Mouse (Mus musculus): ENCODE measurements around the gene Mnt. TPM values are rescaled to one million over a fixed set of nuclear protein-coding genes. Genes with fewer than 3 reads are reported as not detected.

Mnt gene
- polyA plus RNA-seq, 1 experiment from 2014 or later: 3.5 TPM

DNA sequence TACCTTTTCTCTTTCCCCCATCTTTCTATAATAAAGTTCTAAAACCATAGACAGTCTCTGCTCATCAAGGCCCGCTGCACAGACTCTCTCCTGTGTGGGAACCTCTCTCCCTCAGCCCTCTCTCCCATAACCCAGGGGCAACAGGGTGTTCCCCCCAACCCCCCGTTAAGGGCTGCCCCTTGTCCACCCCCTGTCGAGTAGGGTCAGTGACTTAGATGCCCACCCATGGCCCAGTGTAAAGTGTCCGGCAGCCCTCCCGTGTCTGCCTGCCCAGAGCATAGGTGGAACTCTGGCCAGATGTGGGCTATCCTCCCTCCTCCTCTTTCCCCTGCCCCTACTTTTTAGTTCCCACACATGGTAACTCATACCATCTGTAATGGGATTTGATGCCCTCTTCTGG lies 19.2 kb upstream of the Mnt start:
- no peaks in the 10 kb centered on the region for H3K27me3 ChIP-seq (replicated peaks; ENCODE audit: control insufficient read depth, insufficient read depth, low read length)
- H3K36me3 ChIP-seq (ENCODE audit: control insufficient read depth, insufficient read depth, low read length): peaks cover 21% of the 10 kb centered on the region
- no peak overlapping the region for H3K27ac ChIP-seq (ENCODE audit: low read depth, low read length)
- H3K4me3 ChIP-seq (ENCODE audit: low read depth, low read length): no peak overlapping the region
- no peak overlapping the region for H3K4me2 ChIP-seq
- DNase-seq (ENCODE audit: low spot score) (no peak), ATAC-seq (replicated peaks; ENCODE audit: low FRiP score) (no peak)
- WGBS: 71% methylated on average over 5 of the region's 5 CpGs
- no peaks in the 10 kb centered on the region for H3K9me3 ChIP-seq (ENCODE audit: control insufficient read depth, low read length)
- no peak overlapping the region for H3K9ac ChIP-seq (ENCODE audit: low read depth, low read length)
- no peaks in the 10 kb centered on the region for H3K4me1 ChIP-seq (replicated peaks; ENCODE audit: control insufficient read depth, insufficient read depth, low read length)

- Histone ChIP-seq H3K4me2 (no peak overlapping the region), H3K27me3 (replicated peaks; ENCODE audit: control insufficient read depth, insufficient read depth, low read length) (no peaks in the 10 kb centered on the region), H3K9ac (ENCODE audit: low read depth, low read length) (no peak overlapping the region), H3K9me3 (ENCODE audit: control insufficient read depth, low read length) (no peaks in the 10 kb centered on the region), H3K27ac (ENCODE audit: low read depth, low read length) (no peak overlapping the region), H3K36me3 (ENCODE audit: control insufficient read depth, insufficient read depth, low read length) (peaks cover 17% of the 10 kb centered on the region), H3K4me1 (replicated peaks; ENCODE audit: control insufficient read depth, insufficient read depth, low read length) (no peaks in the 10 kb centered on the region), H3K4me3 (ENCODE audit: low read depth, low read length) (no peak overlapping the region)
- no peak for DNase-seq (ENCODE audit: low spot score)
- ATAC-seq (replicated peaks; ENCODE audit: low FRiP score): no peak
These were observed 14.9 kb upstream of the Mnt start for GRCm38 (mm10) chr11:74815795-74816194.

DNA sequence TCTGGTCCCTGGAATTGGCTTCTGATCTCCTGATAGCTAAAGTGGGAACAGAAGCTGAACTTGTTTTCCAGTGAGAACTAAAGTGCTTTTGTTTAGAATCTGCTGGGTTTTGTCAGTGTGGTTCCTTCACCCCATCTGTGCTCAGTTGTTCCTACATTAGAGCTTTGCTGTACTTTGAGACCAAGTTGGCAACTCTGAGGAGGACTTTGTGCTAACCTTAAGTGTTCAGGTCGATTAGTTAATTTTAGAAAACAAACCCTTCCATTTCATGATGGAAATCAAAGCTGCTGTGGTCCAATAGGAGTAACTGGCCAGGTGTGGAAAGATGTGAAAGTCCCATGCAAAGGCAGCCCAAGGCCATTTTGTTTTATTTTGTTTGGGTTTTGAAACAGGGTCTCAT lies 9.8 kb upstream of the Mnt start:
- 70% methylated on average over 1 of the region's 1 CpGs for WGBS
- no peak overlapping the region for H3K27ac ChIP-seq (ENCODE audit: low read depth, low read length)
- H3K9me3 ChIP-seq (ENCODE audit: control insufficient read depth, low read length): no peaks in the 10 kb centered on the region
- DNase-seq (ENCODE audit: low spot score) (no peak), ATAC-seq (replicated peaks; ENCODE audit: low FRiP score) (no peak)
- no peak overlapping the region for H3K4me3 ChIP-seq (ENCODE audit: low read depth, low read length)
- no peak overlapping the region for H3K9ac ChIP-seq (ENCODE audit: low read depth, low read length)
- H3K4me2 ChIP-seq: no peak overlapping the region
- H3K4me1 ChIP-seq (replicated peaks; ENCODE audit: control insufficient read depth, insufficient read depth, low read length): peaks cover under 1% of the 10 kb centered on the region; the same call in 1 of the 2 replicates
- no peaks in the 10 kb centered on the region for H3K27me3 ChIP-seq (replicated peaks; ENCODE audit: control insufficient read depth, insufficient read depth, low read length)
- peaks cover 15% of the 10 kb centered on the region for H3K36me3 ChIP-seq (ENCODE audit: control insufficient read depth, insufficient read depth, low read length)

DNA sequence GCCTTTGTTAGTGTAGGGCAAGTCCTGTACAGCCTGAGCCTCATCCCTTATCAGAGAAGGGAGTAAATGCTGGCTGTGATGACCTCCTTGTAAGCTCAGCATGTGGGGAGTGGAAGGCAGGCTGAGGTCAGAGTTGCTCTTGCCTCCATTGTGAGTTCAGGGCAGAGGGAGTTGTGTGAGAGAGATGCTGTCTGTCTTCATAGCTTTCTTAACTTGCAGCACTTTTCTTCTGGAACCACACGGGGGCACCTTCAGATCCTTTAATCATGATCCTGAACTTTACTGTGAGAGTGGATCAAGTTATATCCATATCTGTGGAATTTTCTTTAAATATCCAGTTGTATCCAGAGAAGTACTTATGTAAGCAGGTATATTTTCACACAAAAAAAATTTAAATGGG lies 9.3 kb upstream of the Mnt start:
- Histone ChIP-seq H3K36me3 (ENCODE audit: control insufficient read depth, insufficient read depth, low read length) (peaks cover 15% of the 10 kb centered on the region), H3K27ac (ENCODE audit: low read depth, low read length) (no peak overlapping the region), H3K4me3 (ENCODE audit: low read depth, low read length) (no peak overlapping the region), H3K9ac (ENCODE audit: low read depth, low read length) (no peak overlapping the region), H3K9me3 (ENCODE audit: control insufficient read depth, low read length) (no peaks in the 10 kb centered on the region), H3K27me3 (replicated peaks; ENCODE audit: control insufficient read depth, insufficient read depth, low read length) (no peaks in the 10 kb centered on the region), H3K4me1 (replicated peaks; ENCODE audit: control insufficient read depth, insufficient read depth, low read length) (peaks cover 5% of the 10 kb centered on the region; the same call in 1 of the 2 replicates), H3K4me2 (no peak overlapping the region)
- no peak for DNase-seq (ENCODE audit: low spot score)
- no peak for ATAC-seq (replicated peaks; ENCODE audit: low FRiP score)
- 44% methylated on average over 1 of the region's 1 CpGs for WGBS

- H3K4me2 ChIP-seq: no peak overlapping the region
- H3K9ac ChIP-seq (ENCODE audit: low read depth, low read length): no peak overlapping the region
- H3K4me3 ChIP-seq (ENCODE audit: low read depth, low read length): no peak overlapping the region
- H3K9me3 ChIP-seq (ENCODE audit: control insufficient read depth, low read length): no peaks in the 10 kb centered on the region
- ATAC-seq (replicated peaks; ENCODE audit: low FRiP score) (no peak), DNase-seq (ENCODE audit: low spot score) (no peak)
- H3K4me1 ChIP-seq (replicated peaks; ENCODE audit: control insufficient read depth, insufficient read depth, low read length): peaks cover 10% of the 10 kb centered on the region; the same call in 1 of the 2 replicates
- 82% methylated on average over 7 of the region's 7 CpGs for WGBS
- no peak overlapping the region for H3K27ac ChIP-seq (ENCODE audit: low read depth, low read length)
- H3K27me3 ChIP-seq (replicated peaks; ENCODE audit: control insufficient read depth, insufficient read depth, low read length): no peaks in the 10 kb centered on the region
- 0 out of 2 replicates have a peak, but pooled peaks cover 4% of the 10 kb centered on the region for H3K36me3 ChIP-seq (ENCODE audit: control insufficient read depth, insufficient read depth, low read length)
These were observed 7.8 kb upstream of the Mnt start for GRCm38 (mm10) chr11:74822746-74823440.

DNA sequence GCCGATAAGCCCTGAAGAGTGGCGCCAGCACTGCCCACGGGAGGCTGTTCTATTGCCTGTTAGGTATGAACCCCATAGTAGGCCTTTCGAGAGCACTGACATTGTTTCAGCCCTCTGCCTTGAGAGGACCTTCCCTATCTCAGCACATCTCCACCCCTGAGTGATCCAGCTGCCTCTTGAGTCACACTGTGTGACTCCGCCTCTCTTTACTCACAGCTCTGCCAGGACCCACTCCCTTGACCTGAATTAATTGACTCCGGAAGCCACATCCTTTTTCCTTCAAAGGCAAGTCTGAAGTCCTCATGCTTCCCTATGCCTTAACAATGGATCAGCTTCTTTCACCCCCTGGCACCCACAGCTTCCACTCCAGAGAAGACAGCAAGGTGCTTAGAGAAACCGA lies 4.6 kb upstream of the Mnt start:
- Histone ChIP-seq H3K9me3 (ENCODE audit: control insufficient read depth, low read length) (no peaks in the 10 kb centered on the region), H3K27me3 (replicated peaks; ENCODE audit: control insufficient read depth, insufficient read depth, low read length) (no peaks in the 10 kb centered on the region), H3K4me2 (no peak overlapping the region), H3K27ac (ENCODE audit: low read depth, low read length) (no peak overlapping the region), H3K4me1 (replicated peaks; ENCODE audit: control insufficient read depth, insufficient read depth, low read length) (peaks cover 20% of the 10 kb centered on the region), H3K9ac (ENCODE audit: low read depth, low read length) (no peak overlapping the region), H3K36me3 (ENCODE audit: control insufficient read depth, insufficient read depth, low read length) (no peaks in the 10 kb centered on the region), H3K4me3 (ENCODE audit: low read depth, low read length) (no peak overlapping the region)
- ATAC-seq (replicated peaks; ENCODE audit: low FRiP score): no peak
- WGBS: 58% methylated on average over 7 of the region's 7 CpGs
- DNase-seq (ENCODE audit: low spot score): no peak

GRCm38 (mm10) chr11:74826702-74827101 lies 4.0 kb upstream of the Mnt start:
- no peak overlapping the region for H3K4me2 ChIP-seq
- H3K9ac ChIP-seq (ENCODE audit: low read depth, low read length): no peak overlapping the region
- no peak overlapping the region for H3K4me3 ChIP-seq (ENCODE audit: low read depth, low read length)
- no peak for ATAC-seq (replicated peaks; ENCODE audit: low FRiP score)
- peaks cover 20% of the 10 kb centered on the region for H3K4me1 ChIP-seq (replicated peaks; ENCODE audit: control insufficient read depth, insufficient read depth, low read length)
- no peak for DNase-seq (ENCODE audit: low spot score)
- WGBS: 72% methylated on average over 5 of the region's 5 CpGs
- H3K36me3 ChIP-seq (ENCODE audit: control insufficient read depth, insufficient read depth, low read length): no peaks in the 10 kb centered on the region
- no peak overlapping the region for H3K27ac ChIP-seq (ENCODE audit: low read depth, low read length)
- H3K27me3 ChIP-seq (replicated peaks; ENCODE audit: control insufficient read depth, insufficient read depth, low read length): no peaks in the 10 kb centered on the region
- H3K9me3 ChIP-seq (ENCODE audit: control insufficient read depth, low read length): no peaks in the 10 kb centered on the region

GRCm38 (mm10) chr11:74827791-74828403 lies 2.8 kb upstream of the Mnt start:
- 68% methylated on average over 7 of the region's 7 CpGs for WGBS
- Histone ChIP-seq H3K36me3 (ENCODE audit: control insufficient read depth, insufficient read depth, low read length) (no peaks in the 10 kb centered on the region), H3K4me3 (ENCODE audit: low read depth, low read length) (no peak overlapping the region), H3K4me2 (no peak overlapping the region), H3K4me1 (replicated peaks; ENCODE audit: control insufficient read depth, insufficient read depth, low read length) (peaks cover 24% of the 10 kb centered on the region), H3K27me3 (replicated peaks; ENCODE audit: control insufficient read depth, insufficient read depth, low read length) (no peaks in the 10 kb centered on the region), H3K27ac (ENCODE audit: low read depth, low read length) (no peak overlapping the region), H3K9me3 (ENCODE audit: control insufficient read depth, low read length) (no peaks in the 10 kb centered on the region), H3K9ac (ENCODE audit: low read depth, low read length) (no peak overlapping the region)
- DNase-seq (ENCODE audit: low spot score) (no peak), ATAC-seq (replicated peaks; ENCODE audit: low FRiP score) (no peak)

DNA sequence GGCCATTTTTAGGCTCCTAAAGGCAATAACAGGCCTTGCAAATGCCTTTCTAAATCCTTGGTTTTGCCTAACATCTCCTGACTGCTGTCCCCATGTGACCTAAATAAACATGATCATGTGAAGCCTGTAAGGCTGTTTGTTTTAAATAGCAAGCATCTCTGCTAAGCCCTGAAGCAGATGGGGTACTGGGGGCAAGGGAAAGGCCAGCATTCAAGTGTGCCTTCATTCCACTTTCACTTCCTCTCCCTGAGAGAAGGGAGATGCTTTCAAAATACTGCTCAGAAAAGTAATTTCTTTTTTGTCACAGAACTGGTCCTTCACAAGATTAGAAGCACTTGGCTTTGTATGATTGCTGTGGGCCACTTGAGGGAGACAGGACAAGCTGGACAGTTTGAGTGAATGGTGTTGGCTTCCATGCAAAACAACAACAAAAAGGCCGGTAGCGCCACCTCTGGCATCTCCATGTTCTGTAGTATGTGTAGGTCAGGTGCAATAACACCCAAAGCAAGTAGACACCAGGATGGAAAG lies 2.3 kb upstream of the Mnt start:
- Histone ChIP-seq H3K9ac (ENCODE audit: low read depth, low read length) (no peak overlapping the region), H3K36me3 (ENCODE audit: control insufficient read depth, insufficient read depth, low read length) (no peaks in the 10 kb centered on the region), H3K4me3 (ENCODE audit: low read depth, low read length) (no peak overlapping the region), H3K27me3 (replicated peaks; ENCODE audit: control insufficient read depth, insufficient read depth, low read length) (no peaks in the 10 kb centered on the region), H3K4me1 (replicated peaks; ENCODE audit: control insufficient read depth, insufficient read depth, low read length) (peaks cover 30% of the 10 kb centered on the region), H3K27ac (ENCODE audit: low read depth, low read length) (no peak overlapping the region), H3K9me3 (ENCODE audit: control insufficient read depth, low read length) (no peaks in the 10 kb centered on the region), H3K4me2 (peak overlapping the region; percentile 99)
- 38% methylated on average over 2 of the region's 2 CpGs for WGBS
- ATAC-seq (replicated peaks; ENCODE audit: low FRiP score) (no peak), DNase-seq (ENCODE audit: low spot score) (no peak)
